9 mouse cellular contexts compared by ENCODE assay signal in the genomic region with DNA sequence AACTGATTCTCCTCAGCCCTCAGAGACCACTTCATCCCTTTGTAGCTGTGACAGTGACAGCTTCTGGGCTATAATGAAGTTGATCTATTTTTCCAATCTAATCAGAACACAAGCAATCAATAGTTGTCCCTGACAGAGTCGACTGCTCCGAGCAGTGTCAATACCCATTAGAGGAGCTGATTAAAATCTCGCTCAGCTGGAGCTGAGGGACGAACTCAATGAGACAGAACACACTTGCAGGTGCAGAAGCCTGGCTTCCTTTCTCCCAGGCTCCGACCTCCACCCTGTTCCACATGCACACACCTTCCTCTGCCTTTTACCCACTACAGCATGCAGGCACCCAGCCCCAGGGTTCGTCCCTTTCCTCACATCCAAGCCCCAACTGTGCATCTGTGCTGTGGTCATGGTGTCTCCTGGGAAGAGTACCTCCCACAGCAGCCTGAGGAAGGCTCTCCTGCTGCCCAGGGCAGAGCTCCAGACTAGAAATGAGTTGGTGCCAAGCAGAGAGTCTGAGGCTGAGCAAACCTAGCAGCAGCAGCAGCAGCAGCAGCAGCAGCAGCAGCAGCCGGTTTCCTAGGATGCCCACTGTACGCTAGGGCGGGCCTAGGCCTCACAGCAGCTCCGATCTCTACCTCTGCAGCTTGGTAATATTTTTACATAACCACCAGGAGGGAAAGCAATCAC.
DNase-seq lines count a peak whose midpoint lies in the region; ATAC-seq and TF ChIP-seq lines count a peak whose summit lies in the region.
"Had no signal": no experiment of that assay in that cellular context is flagged by ENCODE, and none has a peak within 500 bp of the region (broad histone marks: within the 10 kb centered on the region; RNA-seq: fewer than 3 reads in every experiment).

No protein-coding gene starts in this region.

- H3K4me1 ChIP-seq in midbrain, embryonic 10.5 days, result peaks cover 52% of the 10 kb centered on the region
- H3K4me1 ChIP-seq in midbrain, postnatal 0 days (ENCODE audit: insufficient read depth, low read length), result no peaks in the 10 kb centered on the region
- peaks cover 16% of the 10 kb centered on the region for H3K4me1 ChIP-seq in limb, embryonic 10.5 days
- peaks cover 9% of the 10 kb centered on the region for H3K4me1 ChIP-seq in stomach, postnatal 0 days (replicated peaks; ENCODE audit: control insufficient read depth, insufficient read depth)
- 0 out of 2 replicates have a peak, but pooled peaks cover 5% of the 10 kb centered on the region for H3K4me1 ChIP-seq in thymus, adult 2 months (replicated peaks; ENCODE audit: control insufficient read depth, insufficient read depth, low read length)

- H3K27me3 ChIP-seq in midbrain, embryonic 10.5 days (ENCODE audit: low read depth, poor library complexity, severe bottlenecking), result no peaks in the 10 kb centered on the region
- no peaks in the 10 kb centered on the region for H3K27me3 ChIP-seq in midbrain, postnatal 0 days (ENCODE audit: insufficient read depth, low read length)
- H3K27me3 ChIP-seq in limb, embryonic 10.5 days (ENCODE audit: low read depth, poor library complexity, severe bottlenecking), result no peaks in the 10 kb centered on the region
- H3K27me3 ChIP-seq in stomach, postnatal 0 days (ENCODE audit: control insufficient read depth, insufficient read depth, low read length), result no peaks in the 10 kb centered on the region
- no peaks in the 10 kb centered on the region for H3K27me3 ChIP-seq in thymus, adult 2 months (ENCODE audit: control insufficient read depth, insufficient read depth, low read length)

- no peak for TF ChIP-seq POLR2A in thymus, adult 2 months (IDR thresholded peaks at IDR 0.05; ENCODE audit: control insufficient read depth, extremely low read depth, insufficient read depth, low read length, poor library complexity)

- H3K36me3 ChIP-seq in midbrain, embryonic 10.5 days, result peaks cover 6% of the 10 kb centered on the region; the same call in 1 of the 2 replicates
- peaks cover 17% of the 10 kb centered on the region; the same call in 1 of the 2 replicates for H3K36me3 ChIP-seq in midbrain, postnatal 0 days (ENCODE audit: insufficient read depth, low read length)
- peaks cover 3% of the 10 kb centered on the region; the same call in 1 of the 2 replicates for H3K36me3 ChIP-seq in limb, embryonic 10.5 days
- H3K36me3 ChIP-seq in stomach, postnatal 0 days (ENCODE audit: control insufficient read depth, insufficient read depth, low read length), result peaks cover 8% of the 10 kb centered on the region; the same call in 1 of the 2 replicates
- H3K36me3 ChIP-seq in thymus, adult 2 months (ENCODE audit: control insufficient read depth, insufficient read depth, low read length), result no peaks in the 10 kb centered on the region; the same call in 1 of the 2 replicates

- WGBS in midbrain, embryonic 10.5 days, result 68% methylated on average over 10 of the region's 10 CpGs
- 61% methylated on average over 10 of the region's 10 CpGs for WGBS in midbrain, postnatal 0 days
- WGBS in limb, embryonic 10.5 days, result 81% methylated on average over 10 of the region's 10 CpGs
- WGBS in stomach, postnatal 0 days, result 67% methylated on average over 10 of the region's 10 CpGs
- WGBS in thymus, adult 2 months, result 56% methylated on average over 10 of the region's 10 CpGs

- H3K9ac ChIP-seq in midbrain, postnatal 0 days (replicated peaks; ENCODE audit: low read length, poor library complexity, severe bottlenecking), result no peak overlapping the region
- no peak overlapping the region for H3K9ac ChIP-seq in stomach, postnatal 0 days (ENCODE audit: low read length)

- no peak overlapping the region for H3K4me2 ChIP-seq in midbrain, postnatal 0 days (ENCODE audit: low read depth, low read length, poor library complexity, severe bottlenecking)
- no peak overlapping the region for H3K4me2 ChIP-seq in stomach, postnatal 0 days (replicated peaks; ENCODE audit: low read depth)

- peak; percentile 38 for DNase-seq in gastrocnemius, postnatal 14 days
- DNase-seq in gastrocnemius, adult 8-10 months (ENCODE audit: low spot score in 2 of 2), result no peak
- DNase-seq in midbrain, embryonic 10.5 days (ENCODE audit: low spot score), result no peak
- DNase-seq in midbrain, postnatal 0 days (ENCODE audit: low spot score), result no peak
- DNase-seq in limb, embryonic 10.5 days (ENCODE audit: low spot score), result no peak
- DNase-seq in stomach, postnatal 0 days (ENCODE audit: low spot score), result no peak
- DNase-seq in thymus, adult 2 months, result no peak

- TF ChIP-seq CTCF in midbrain, postnatal 0 days (IDR thresholded peaks at IDR 0.05), result no peak
- no peak for TF ChIP-seq CTCF in stomach, postnatal 0 days (IDR thresholded peaks at IDR 0.05; ENCODE audit: low read depth)
- no peak for TF ChIP-seq CTCF in thymus, adult 2 months (IDR thresholded peaks at IDR 0.05; ENCODE audit: borderline replicate concordance, control insufficient read depth, extremely low read depth, insufficient read depth, low read length, poor library complexity)

- no peak for ATAC-seq in midbrain, postnatal 0 days (ENCODE audit: low FRiP score)
- ATAC-seq in stomach, postnatal 0 days (ENCODE audit: low FRiP score, low TSS enrichment), result no peak
- ATAC-seq in monocyte, adult 5-6 weeks (replicated peaks; ENCODE audit: insufficient number of reproducible peaks, low FRiP score, low TSS enrichment, poor library complexity, severe bottlenecking), result no peak
- ATAC-seq: inflammation-experienced regulatory T-cells, adult 6 months had no signal

- no peak for TF ChIP-seq EP300 in stomach, postnatal 0 days (optimal IDR thresholded peaks at IDR 0.05)

- H3K9me3 ChIP-seq in midbrain, embryonic 10.5 days (replicated peaks), result no peaks in the 10 kb centered on the region
- H3K9me3 ChIP-seq in midbrain, postnatal 0 days (ENCODE audit: low read length), result no peaks in the 10 kb centered on the region
- H3K9me3 ChIP-seq in limb, embryonic 10.5 days (replicated peaks), result no peaks in the 10 kb centered on the region
- no peaks in the 10 kb centered on the region for H3K9me3 ChIP-seq in stomach, postnatal 0 days (ENCODE audit: control insufficient read depth, low read length)

- intact Hi-C loops in gastrocnemius, postnatal 14 days (cut with DNase I; ENCODE audit: low total_unique reads), result no loop called here

- H3K27ac ChIP-seq in midbrain, embryonic 10.5 days (replicated peaks), result peak overlapping the region; percentile 70
- no peak overlapping the region for H3K27ac ChIP-seq in midbrain, postnatal 0 days (ENCODE audit: low read depth, low read length)
- 0 out of 2 replicates have a peak overlapping the region, but pooled peaks have one; percentile 1 for H3K27ac ChIP-seq in limb, embryonic 10.5 days
- H3K27ac ChIP-seq in stomach, postnatal 0 days (replicated peaks), result peak overlapping the region; percentile 61
- H3K27ac ChIP-seq in thymus, adult 2 months (ENCODE audit: control insufficient read depth, insufficient read depth, low read length), result no peak overlapping the region

- H3K4me3 ChIP-seq in midbrain, embryonic 10.5 days, result no peak overlapping the region
- H3K4me3 ChIP-seq in midbrain, postnatal 0 days (ENCODE audit: low read depth, low read length), result no peak overlapping the region
- H3K4me3 ChIP-seq in limb, embryonic 10.5 days, result no peak overlapping the region
- H3K4me3 ChIP-seq in stomach, postnatal 0 days (ENCODE audit: low read depth, low read length), result no peak overlapping the region
- H3K4me3 ChIP-seq in thymus, adult 2 months (ENCODE audit: control insufficient read depth, insufficient read depth, low read length), result no peak overlapping the region

Comparison
In these comparisons a context has a peak if more than half of its experiments do, and no peak if none do; other contexts are left out.
1. H3K27ac ChIP-seq: peak in midbrain, embryonic 10.5 days (single experiment), limb, embryonic 10.5 days (single experiment) and stomach, postnatal 0 days (single experiment); none in midbrain, postnatal 0 days (single experiment) and thymus, adult 2 months (single experiment).